Mouse (Mus musculus) heart, postnatal 14 days (tissue): ENCODE data around the gene Spag7. TPM values are rescaled to one million over a fixed set of nuclear protein-coding genes. Genes with fewer than 3 reads are reported as not detected.
A peak's percentile ranks its signal among the peaks of the same experiment; 100 is the strongest.

Experiments
- DNase-seq, 2 experiments: peaks; one replicate each; pipeline ENCODE4 v3.0.0; 2021 to 2022
- intact Hi-C: fragments of 180-260 bp; cut with DNase I; formaldehyde crosslinking; loops from one replicate; pipeline ENCODE4 v1.15.1; 2025
- total RNA-seq, 2 experiments: library from RNA; stranded (reverse); gene quantifications; 2 replicates each; pipeline ENCODE4 v1.2.3; 2021

The Spag7 gene
- total RNA-seq, 2 experiments from 2014 or later = 83.4 to 84.4 TPM

DNA sequence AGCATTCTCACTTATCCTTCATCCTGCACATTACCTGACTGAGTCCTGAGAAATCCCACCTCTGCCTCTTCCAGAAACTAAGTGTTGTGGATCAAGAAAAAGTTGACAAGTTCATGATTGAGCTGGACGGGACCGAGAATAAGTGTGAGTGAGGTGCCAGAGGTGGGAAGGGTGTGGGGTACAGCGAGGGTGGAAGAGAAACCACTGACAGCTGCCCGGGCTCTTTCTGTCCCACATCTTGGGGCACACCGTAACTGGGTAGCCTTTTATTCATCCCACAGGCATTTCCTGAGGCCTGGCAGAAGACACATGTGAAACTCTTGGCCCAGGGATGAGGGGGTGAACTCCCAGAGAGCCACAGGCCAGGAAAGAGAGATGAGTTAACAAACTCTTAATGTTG lies 10.7 kb downstream of the Spag7 start:
- intact Hi-C loops = loop anchor here (10.0 kb wide), 1 partner anchor 664 kb away; the partner anchor contains the start of genes Gabarap and Phf23
- no peak for DNase-seq

DNA sequence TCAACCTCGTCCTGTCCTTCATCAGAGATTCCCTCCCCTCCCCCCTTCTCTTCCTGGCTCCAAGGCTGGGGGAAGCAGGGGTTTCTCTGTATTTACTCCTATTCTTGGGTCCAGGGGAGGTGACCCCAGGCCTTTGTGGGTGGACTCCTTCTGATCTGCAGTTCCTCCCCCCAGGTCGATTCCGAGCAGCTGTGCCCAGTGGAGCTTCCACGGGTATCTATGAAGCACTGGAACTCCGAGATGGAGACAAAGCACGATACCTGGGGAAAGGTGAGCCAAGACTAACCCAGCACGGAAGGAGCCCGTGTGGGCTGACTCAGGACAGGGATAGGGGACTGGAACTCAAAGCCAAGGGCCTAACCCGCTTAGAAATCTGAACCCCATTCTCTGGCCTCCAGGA lies 11.2 kb downstream of the Spag7 start:
- DNase-seq = no peak
- intact Hi-C loops = loop anchor here (10.0 kb wide), 1 partner anchor 663 kb away; the partner anchor contains the start of genes Gabarap and Phf23

GRCm38 (mm10) chr11:70657573-70657972 lies 11.6 kb downstream of the Spag7 start:
- no peak for DNase-seq
- intact Hi-C loops = loop anchor here (10.0 kb wide), 1 partner anchor 663 kb away; the partner anchor contains the start of genes Gabarap and Phf23

DNA sequence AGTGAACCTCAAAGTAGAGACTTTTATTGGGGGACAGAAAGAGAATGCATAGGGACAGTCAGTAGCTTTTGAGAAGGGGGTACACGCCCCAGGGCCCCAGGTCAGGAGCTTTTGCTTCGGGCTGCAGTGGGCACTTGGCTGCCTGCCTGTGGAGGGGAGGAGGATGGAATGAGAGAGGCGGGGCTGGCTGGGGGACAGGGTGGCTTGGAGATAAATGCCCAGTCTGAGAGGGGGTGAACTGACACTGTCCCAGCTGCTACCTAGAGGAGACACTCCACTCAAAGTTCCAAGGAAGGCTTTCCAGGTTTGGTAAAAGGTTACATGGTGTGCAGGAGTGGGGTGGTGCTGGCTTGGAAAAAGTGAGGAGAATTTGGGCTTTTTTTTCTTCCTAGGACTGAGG lies 12.3 kb downstream of the Spag7 start, which contains the start of gene Eno3:
Gene Eno3 (plus strand): TSS at position 239 of the 400 bp plus-strand sequence.
- peak; percentile 65 for DNase-seq
- intact Hi-C loops = loop anchor here (10.0 kb wide), 1 partner anchor 662 kb away; the partner anchor contains the start of genes Gabarap and Phf23

DNA sequence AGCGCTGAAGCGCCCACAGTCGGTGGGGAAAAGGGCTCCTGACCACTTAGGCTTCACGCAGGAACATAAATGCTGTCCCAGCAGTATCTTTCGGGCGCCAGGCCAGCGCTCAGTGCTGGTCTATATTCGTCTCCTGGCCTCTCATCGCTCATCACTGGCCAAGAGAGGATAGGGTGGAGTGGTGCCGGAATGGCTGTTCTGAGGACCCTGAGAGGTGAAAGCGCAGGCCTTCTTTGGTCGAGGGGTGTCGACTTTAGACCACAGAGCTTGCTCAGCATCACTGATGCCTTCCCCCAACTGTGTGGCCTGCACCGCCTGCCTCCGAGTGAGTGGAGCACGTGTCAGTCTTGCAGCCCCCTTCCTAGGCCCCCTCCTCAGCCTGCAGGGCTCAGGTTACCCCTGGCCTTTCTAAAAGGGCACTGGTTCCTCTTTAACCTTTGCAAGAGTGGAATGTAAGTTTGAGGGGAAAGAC lies 12.7 kb downstream of the Spag7 start:
- intact Hi-C loops = loop anchor here (10.0 kb wide), 1 partner anchor 662 kb away; the partner anchor contains the start of genes Gabarap and Phf23
- DNase-seq = peak; percentile 79 to 84

DNA sequence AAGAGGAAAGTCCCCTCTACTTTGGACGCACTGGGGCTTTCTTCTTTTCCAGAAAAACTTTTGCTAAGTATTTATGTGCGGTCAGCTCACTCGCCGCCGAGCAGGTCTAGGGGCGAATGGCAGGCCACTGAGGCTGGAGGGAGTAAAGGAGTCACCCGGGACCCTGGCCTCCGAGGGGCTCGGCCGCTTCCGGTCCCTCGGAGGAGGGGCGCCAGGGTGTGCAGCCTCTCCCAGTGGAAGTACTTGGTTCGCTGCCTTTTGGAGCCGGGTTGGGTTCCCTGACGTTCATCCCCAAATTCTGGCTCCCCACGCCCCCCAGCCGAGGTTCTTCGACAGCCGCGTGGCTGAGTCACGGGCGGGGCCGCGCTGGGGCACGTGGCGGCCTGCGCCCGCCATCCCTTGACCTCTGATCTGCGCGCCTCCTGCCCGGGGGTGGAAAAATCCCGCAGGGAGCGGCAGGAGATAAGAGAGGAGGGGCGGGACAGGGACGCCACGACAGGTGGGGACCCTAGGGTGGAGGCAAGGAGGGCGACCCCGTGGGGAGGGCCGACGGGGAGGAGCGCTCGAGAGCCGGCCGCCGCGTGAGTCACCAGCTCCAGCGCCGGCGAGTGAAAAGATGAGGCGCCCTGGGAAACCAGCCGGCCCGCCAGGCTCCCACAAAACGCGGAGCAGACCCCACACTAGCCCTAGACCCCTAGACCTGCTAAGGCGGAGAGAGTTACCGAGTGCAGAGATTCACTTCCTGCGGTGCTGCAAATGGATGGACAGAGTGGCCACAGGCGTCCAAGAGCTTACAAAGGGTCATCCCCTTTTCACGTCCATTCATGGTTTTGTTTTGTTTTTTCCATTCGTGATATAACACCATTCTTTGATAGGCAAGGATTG lies 13.4 kb downstream of the Spag7 start:
- intact Hi-C loops = loop anchor here (2.0 to 10.0 kb wide), 2 partner anchors 31 to 661 kb away; partner anchors contain the start of genes Gabarap and Phf23
- DNase-seq = peak; percentile 72 to 76

DNA sequence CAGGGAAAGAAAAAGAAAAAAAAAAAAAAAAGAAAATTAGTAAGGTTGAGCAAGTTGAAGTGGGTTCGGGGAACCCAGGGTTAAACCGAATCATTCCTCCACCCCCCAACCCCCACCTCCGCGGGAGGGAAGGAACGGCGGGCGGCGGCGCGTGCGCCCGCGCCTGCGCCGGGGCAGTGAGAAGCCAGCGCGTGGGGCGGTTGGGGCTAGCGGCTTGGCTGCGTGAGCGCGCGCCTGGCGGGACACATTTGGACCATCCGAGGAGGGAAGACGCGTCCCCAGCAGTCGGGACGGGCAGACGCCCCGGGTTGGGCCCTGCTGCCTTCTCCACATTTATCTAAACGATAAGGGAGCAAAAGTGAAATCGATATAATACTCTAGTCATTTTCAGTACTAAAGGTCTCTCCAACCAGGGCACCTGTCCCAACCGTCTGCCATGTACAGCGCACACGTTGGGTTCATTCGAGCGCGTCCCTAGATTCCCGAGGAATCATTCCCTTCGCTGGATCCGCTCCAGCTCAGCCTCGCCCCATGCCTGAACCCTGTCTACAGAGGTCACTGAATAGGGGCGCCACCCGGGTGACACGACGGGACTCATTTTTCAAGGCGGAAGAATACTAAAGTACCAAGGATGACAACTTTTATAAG lies 14.2 kb downstream of the Spag7 start:
- DNase-seq = peak; percentile 86 to 87
- intact Hi-C loops = loop anchor here (2.0 to 10.0 kb wide), 2 partner anchors 32 to 660 kb away; partner anchors contain the start of genes Gabarap and Phf23

DNA sequence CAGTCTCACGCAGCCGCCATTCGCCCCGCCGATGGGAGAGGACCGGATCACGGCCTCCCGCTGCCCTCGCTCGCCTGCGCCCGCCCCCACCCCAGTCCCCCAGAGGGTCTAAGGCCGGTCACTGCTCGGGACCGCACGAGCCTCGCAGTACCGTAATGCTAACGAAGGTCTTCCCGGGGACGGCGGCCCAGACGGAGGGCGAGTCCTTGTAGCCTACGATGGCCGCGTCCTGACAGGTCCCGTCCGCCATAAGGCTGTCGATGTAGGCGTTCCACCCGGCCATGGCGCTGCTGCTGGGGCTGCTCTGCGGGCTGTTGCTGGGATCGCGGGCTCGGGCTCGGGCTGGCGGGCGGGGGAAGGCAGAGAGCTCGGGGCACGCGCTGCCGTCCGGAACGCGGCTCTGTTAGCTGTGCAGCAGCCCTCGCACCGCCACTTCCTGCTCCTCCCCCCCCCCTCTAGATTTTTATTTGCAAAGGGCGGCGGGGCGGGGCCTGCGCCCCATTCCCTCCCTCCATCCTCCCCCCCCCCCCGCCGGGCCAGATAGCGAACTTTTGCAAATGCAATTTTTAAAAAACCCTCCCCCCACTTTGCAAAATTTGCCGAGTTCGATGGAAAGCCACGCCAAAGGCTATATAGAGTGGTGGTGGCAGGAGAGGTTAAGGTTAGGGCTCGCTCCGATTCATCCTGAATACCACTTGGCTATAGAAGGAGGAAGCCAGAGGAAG lies 14.9 kb downstream of the Spag7 start, which contains the start of gene Pfn1:
Gene Pfn1 (minus strand): TSS at position 447 of the 725 bp plus-strand sequence.
- intact Hi-C loops = loop anchor here (2.0 to 10.0 kb wide), 2 partner anchors 32 to 660 kb away; partner anchors contain the start of genes Gabarap and Phf23
- DNase-seq = peak; percentile 78 to 83

GRCm38 (mm10) chr11:70653345-70654197 lies 15.6 kb downstream of the Spag7 start:
- intact Hi-C loops = loop anchor here (2.0 to 10.0 kb wide), 2 partner anchors 33 to 659 kb away; partner anchors contain the start of genes Gabarap and Phf23
- peak; percentile 76 to 77 for DNase-seq

DNA sequence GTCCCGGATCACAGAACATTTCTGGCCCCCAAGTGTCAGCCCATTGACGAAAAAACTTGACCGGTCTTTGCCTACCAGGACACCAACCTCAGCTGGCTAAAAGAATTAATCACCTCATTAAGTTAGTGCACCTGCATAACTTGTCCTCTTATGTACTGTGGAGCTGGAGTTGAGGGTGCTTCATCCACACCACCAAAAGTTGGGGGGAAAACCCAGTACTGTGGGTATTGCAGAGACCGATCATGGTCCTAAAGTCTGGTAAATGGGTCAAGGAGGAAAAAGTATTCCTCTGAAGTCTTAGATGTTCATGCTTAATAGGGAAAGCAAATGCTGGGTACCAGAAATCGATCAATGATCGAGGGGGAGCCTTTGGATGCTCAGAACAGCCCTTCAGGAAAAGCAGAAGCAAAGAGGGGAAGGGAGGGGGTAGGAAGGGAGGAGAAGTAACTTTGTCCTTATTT lies 16.3 kb downstream of the Spag7 start:
- no peak for DNase-seq
- intact Hi-C loops = loop anchor here (10.0 kb wide), 1 partner anchor 658 kb away; the partner anchor contains the start of genes Gabarap and Phf23

GRCm38 (mm10) chr11:70652029-70652883 lies 17.0 kb downstream of the Spag7 start:
- intact Hi-C loops = loop anchor here (10.0 kb wide), 1 partner anchor 657 kb away; the partner anchor contains the start of genes Gabarap and Phf23
- no peak for DNase-seq

DNA sequence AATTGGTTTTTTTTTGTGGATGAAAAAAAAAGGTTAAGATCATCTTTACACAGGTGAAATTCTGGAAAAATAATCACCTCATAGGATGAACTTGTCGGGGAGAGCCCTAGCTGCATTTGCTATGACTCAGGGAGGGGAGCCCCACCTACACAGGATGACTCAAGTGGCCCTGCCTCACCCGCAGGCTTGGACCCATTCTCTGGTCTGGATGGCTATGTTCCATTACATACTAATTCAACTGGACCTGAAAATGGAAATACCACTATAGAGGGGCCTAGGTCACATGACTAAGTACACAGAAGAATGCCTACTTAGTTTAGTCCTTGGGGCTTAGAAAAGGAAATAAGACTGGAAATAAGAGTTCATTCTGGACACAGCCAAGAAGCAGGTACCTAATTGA lies 17.8 kb downstream of the Spag7 start:
- DNase-seq = no peak
- intact Hi-C loops = loop anchor here (10.0 kb wide), 1 partner anchor 657 kb away; the partner anchor contains the start of genes Gabarap and Phf23

GRCm38 (mm10) chr11:70650322-70651175 lies 18.7 kb downstream of the Spag7 start:
- no peak for DNase-seq
- intact Hi-C loops = loop anchor here (10.0 kb wide), 1 partner anchor 656 kb away; the partner anchor contains the start of genes Gabarap and Phf23

DNA sequence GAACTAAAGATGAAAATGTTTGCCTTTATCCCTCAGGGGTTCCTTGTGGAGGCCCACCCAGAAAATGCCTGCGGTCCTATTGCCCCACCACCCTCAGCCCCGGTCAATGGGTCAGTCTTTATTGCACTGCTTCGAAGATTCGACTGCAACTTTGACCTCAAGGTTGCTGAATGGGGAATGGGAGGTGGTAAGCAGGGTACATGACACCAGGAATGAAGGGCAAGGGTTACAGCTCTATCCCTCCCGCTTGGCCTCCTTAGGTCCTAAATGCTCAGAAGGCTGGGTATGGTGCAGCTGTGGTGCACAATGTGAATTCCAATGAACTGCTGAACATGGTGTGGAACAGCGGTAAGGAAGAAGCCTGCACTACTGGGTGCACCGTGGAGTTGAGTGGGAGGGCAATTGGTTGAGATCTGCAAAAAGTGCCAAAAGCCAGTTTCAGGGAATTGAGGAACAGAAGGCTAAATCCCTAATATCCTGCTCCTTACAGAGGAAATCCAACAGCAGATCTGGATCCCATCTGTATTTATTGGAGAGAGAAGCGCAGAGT lies 20.0 kb downstream of the Spag7 start:
- intact Hi-C loops = no loop called here
- no peak for DNase-seq

- intact Hi-C loops = no loop called here
- DNase-seq = no peak
These were observed 20.7 kb downstream of the Spag7 start for GRCm38 (mm10) chr11:70648512-70648911.
